Mouse (Mus musculus): ENCODE data around the gene Fam160b1. TPM values are rescaled to one million over a fixed set of nuclear protein-coding genes. Genes with fewer than 3 reads are reported as not detected.
A peak's percentile ranks its signal among the peaks of the same experiment; 100 is the strongest.

Fam160b1 gene
- total RNA-seq, 2 experiments from 2014 or later = 18.4 to 28.7 TPM

DNA sequence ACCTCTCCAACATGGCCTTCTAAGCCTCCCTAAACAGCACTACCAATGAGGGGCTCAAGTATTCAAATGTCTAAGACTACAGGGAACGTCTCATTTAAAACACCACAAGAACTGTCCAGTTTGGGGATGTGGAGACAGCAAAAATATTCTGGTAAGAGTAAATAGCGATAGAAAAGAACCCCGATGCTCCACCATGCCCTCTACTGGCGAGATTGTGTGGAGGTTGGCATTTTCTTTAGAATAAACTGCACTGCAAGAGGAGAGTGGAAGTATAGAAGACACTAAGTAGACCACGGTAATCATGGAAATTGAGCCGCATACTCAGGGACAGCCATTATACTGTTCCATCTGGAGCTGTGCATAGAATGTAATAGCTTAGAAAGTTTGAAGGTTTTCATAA lies 53.4 kb downstream of the Fam160b1 start:
- ATAC-seq (ENCODE audit: poor library complexity, severe bottlenecking) = no peak

DNA sequence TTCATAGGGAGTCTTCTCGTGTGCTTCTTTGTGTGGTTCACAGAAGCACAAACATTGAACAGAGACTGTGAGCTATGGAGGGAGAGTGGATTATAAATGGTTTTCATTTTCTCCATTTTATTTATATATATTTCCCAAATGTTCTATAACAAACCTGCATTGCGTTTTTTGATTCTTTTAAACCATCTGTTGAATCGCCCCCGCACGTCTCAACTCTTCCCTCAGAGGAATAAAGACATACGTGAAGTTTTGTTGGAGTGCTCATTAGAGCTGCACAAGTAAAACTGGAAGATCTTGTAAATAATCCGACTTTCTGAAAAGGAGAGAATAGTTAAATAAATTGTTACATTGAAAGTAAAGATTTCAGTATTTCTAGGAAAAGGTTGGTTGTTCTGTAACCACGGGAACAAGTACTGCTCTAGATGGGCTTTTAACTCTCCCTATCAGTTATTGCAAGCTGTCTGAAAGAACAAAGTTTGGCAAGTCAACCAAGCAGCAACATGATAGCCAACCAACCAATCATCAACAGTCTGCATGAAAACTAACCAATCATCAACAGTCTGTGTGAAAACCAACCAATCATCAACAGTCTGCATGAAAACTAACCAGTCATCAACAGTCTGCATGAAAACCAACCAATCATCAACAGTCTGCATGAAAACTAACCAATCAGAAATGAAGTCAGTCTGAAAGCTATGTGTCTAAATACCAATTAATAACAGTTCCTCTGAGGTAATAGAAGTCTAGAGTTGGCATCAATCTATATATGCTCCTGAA lies 54.7 kb downstream of the Fam160b1 start:
- ATAC-seq (ENCODE audit: poor library complexity, severe bottlenecking) = no peak

DNA sequence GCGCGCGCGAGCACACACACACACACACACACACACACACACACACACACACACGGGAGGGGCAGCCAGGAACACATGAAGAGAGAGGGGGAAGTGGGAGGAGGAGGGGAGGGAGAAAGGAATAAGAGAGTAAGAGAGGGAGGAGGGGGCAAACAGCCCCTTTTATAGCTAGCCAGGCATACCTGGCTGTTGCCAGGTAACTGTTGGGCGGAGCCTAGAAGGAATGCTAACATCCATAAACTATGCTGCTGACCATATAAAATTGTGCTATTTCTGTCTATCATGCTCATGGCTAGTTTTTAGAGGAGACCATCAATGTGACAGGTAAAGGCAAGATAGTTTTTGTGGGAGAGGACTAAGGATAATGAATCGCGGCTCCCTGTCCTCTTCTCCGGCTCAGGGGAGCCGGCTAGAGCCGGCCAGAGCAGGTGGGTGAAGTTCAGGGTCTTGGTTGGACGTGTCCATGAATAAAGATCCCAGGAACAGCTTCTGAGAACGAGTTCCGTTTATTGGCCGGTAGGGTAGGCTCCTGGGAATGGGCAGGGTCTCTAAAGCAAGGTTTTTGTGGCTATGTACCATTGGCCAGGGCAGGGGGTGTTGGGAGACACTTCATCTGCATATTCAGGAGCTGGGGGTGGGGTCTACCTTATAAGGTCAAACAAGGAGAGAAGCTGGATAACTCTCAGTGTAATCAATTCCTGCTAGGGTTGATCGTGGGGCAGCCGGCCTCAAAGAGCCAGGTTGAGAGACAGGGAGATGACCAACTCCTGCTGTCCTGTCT lies 57.5 kb downstream of the Fam160b1 start:
- no peak for ATAC-seq (ENCODE audit: poor library complexity, severe bottlenecking)

DNA sequence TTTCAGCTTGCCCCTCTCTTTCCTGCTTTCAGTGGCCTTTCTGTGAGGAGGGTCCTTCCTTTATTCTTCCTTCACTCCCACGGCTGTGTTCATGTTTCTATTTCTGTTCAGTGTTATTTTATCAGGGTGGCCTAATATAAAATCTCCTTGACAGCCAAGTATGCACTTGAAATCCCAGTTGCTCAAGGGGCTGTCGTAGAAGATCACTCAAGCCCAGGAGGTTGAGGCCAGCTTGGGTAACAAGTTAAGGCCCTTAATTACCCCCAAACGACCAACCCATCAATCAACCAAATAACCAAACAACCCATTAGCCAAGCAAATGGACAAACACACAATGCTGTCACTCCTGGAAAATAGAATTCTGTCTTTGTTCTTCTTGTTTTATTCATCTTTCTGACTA lies 62.9 kb downstream of the Fam160b1 start:
- ATAC-seq (ENCODE audit: poor library complexity, severe bottlenecking) = no peak

DNA sequence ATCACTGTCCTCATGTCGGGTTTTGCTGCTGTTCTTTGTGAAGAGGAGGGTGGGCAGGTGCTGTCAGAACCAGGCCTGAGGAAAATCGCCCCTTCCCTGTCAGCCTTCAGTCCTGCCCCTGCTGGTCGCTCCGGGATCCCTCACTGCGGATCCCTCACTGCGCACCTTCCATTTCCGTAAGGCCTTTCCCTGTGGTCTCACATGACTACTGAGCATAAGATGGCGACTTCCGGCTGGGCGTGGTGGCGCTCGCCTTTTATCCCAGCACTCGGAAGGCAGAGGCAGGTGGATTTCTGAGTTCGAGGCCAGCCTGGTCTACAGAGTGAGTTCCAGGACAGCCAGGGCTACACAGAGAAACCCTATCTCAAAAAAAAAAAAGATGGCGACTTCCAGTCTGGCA lies 64.8 kb downstream of the Fam160b1 start:
- ATAC-seq (ENCODE audit: poor library complexity, severe bottlenecking) = no peak

DNA sequence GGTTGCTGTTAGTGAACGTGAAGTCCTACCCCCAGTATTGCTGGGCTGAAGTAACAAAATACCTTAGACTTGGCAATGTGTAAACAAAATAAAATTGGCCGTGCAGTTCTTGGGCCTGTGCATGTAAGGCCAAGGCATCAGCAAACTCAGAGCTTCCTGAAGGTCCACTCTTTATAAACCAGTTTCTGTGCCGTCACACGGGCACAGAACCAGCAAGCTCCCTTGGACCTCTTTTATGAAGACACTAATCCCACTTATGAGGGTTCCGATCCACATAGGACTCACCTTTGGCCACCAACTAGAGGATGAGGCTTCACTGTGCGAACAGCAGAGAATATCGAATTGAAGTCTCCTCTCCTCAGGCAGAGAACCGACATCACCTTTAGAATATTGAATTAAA lies 66.4 kb downstream of the Fam160b1 start:
- no peak for ATAC-seq (ENCODE audit: poor library complexity, severe bottlenecking)

DNA sequence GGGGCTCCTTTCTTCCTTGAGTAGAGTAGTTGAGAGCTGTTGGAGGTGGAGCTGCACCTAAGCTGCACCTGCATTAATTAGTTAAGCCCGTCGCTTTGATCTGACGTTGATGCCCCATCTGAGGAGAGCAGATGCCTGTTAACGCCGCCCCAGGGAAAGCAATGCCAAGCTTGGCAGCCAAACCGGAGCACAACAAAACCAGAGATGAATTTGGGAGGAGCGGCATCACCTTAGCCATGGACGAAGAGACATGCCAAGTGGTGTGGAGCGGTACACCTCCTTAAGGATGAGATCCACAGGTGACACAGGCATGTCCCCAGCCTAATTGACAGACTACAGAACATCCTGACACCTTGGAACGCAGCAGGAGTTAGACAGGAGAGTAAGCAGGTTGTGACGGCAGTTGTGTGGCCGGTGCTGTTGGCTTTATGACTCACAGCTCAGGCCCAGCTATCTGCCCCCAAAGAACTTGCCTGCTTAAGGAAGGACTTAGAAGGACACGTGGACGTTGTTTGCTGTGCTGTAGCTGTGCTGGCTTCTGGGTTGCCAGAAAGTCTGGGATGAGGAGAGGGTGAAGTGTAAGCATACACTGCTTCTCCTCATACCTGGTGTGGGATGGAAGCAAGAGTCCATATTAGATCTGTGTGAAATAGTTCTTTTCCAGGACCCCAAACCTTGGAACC lies 67.4 kb downstream of the Fam160b1 start:
- no peak for ATAC-seq (ENCODE audit: poor library complexity, severe bottlenecking)

DNA sequence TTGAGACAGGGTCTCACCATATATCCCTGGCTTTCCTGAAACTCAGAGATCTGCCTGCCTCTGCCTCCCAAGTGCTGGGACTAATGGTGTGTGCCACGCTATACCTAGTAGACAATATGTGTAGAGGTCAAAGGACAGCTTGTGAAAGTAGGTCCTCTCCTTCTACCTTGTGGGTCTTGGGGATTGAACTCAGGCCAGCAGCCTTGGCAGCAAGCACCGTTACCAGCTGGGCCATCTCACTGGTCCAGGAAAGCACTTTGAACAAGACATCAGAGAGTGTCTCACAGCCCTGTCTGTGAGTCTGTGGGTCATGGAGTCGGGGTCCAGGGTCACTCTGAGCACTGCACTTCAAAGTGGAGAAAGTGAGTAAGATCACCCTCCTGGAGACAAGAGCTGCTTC lies 68.2 kb downstream of the Fam160b1 start:
- ATAC-seq (ENCODE audit: poor library complexity, severe bottlenecking) = no peak

DNA sequence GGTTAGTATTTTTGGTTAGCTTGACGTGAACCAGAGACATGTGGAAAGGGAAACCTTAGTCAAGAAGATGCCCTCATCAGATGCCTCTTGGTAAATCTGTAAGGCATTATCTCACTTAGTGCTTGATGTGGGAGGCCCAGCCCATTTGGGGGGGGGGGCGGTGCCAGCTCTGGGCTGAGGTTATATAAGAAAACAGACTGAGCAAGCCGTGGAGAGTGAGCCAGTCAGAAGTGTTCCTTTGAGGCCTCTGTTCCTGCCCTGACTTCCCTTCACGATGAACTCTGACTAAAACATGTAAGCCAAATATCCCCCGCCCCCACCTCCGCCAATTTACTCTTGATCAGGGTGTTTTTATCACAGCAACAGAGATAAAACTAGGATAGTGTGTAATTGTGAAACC lies 69.4 kb downstream of the Fam160b1 start:
- no peak for ATAC-seq (ENCODE audit: poor library complexity, severe bottlenecking)

DNA sequence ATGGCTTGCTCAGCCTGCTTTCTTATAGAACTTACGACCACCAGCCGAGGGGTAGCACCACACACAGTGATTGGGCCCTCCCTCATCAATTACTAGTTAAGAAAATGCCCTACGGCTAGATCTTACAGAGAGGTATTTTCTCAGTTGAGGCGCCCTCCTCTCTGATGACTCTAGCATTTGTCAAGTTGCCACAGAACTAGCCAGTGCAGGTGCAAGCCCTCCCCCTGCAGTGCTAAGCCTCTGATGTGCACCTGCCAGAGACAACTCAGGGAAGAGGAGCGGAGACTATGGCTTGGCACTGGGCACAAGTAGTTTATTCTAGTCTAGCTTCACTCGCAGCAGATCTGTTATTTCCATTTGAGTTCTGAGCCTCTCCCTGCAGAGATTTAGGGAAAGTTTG lies 71.0 kb downstream of the Fam160b1 start:
- ATAC-seq (ENCODE audit: poor library complexity, severe bottlenecking) = no peak

DNA sequence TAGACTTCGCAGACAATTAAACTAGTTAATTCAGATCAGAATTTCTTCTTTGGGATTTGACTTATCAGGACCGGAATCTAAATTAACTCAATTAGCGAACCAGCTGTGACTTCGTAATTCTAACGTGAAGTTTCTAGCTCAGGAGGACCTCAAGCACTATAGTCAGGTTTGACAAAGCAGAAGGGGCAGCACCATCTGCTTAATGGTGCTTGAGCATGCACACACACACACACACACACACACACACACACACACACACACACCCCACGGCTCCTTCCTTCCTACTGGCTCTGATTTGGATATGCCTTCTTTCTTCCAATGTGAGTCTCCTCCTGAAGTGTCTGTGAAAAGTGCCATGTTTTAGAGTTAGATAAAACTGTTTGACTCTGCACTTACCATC lies 73.5 kb downstream of the Fam160b1 start:
- ATAC-seq (ENCODE audit: poor library complexity, severe bottlenecking) = no peak

DNA sequence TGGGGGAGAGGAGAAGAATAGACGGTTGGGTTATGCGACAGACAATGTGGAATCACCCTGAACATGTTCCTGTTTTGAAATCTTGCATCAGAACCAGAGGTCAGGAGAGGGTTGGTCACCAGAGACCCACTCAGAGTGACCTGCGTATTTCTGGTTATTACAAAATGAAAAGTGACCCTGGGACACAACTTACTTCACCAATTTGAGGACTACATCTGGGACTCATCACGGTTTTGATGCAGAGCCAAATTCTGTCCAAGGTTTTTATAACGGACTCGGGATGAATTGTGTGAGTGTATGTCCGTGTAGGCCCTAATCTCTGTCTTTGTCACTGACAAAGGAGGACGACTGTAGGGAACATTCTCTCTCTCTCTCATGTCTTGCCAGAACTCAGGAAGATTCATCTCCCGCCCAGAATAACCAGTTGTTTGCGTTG lies 76.1 kb downstream of the Fam160b1 start:
- ATAC-seq (ENCODE audit: poor library complexity, severe bottlenecking) = peak; percentile 40; the same call in 1 of the 2 replicates

DNA sequence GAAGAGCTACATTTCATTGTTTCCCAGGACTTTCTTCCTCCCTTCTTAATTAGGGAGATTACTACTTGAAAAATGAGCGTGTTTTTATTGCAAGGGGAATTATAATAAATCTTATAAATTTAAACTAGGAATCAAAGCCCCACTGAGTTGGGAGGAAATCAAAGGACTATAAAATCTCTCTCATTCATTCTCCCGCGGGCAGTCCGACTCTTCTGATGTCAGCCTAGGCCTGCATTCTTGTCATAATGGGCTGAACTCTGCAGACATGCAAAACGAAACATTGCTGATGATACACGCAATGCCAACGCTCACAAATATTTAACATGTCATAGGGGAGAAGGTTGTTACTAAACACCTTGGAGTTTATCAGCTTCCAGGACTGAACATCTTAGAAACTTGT lies 76.6 kb downstream of the Fam160b1 start:
- ATAC-seq (ENCODE audit: poor library complexity, severe bottlenecking) = no peak

Other genes with a start within 250 kb of the Fam160b1 start
- gene Ablim1, start 45.8 kb upstream of the Fam160b1 start, total RNA-seq (2015) = 1.7 and 3.6 TPM in 2 replicates
- 2.6 and 3.2 TPM in 2 replicates for gene Ablim1, start 45.8 kb upstream of the Fam160b1 start, total RNA-seq (2017)
- 2.1 and 3.9 TPM in 2 replicates for gene Trub1, start 92.2 kb downstream of the Fam160b1 start, total RNA-seq (2015)
- 3.5 and 3.6 TPM in 2 replicates for gene Trub1, start 92.2 kb downstream of the Fam160b1 start, total RNA-seq (2017)